Mouse (Mus musculus) adrenal gland, postnatal 25 days (tissue): ENCODE data around the gene Sdcbp2. TPM values are rescaled to one million over a fixed set of nuclear protein-coding genes. Genes with fewer than 3 reads are reported as not detected.
A peak's percentile ranks its signal among the peaks of the same experiment; 100 is the strongest.
"Not testable (repeated sequence)": the region's sequence is repeated elsewhere in the genome, so short reads cannot be mapped to it uniquely, and the experiment has no call there.

Source experiments
- DNase-seq: peaks from one replicate; pipeline ENCODE4 v3.0.0; 2021; ENCODE audit warnings: mixed read lengths
- total RNA-seq: library from RNA; stranded (reverse); gene quantifications from 2 replicates; pipeline ENCODE4 v1.2.3, GENCODE M21; 2021

Sdcbp2 gene
- total RNA-seq, 1 experiment from 2014 or later, result 1.1 TPM

DNA sequence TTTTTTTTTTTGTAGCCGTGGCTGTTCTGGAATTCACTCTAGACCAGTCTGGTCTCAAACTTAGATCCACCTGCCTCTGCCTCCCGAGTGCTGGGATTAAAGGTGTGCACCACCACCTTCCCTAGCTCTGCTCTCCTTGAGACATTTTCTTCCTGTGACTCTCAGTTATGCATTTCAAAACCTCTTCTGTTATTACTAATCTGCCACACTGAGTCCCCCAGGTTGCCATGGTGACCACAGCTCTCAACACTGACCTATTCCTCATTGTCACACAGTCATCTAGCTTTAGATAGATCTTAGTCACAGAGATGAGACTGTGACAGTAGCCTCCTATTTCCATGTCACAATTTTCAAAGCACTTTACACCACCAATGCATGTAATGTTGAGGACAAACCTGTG, 3.0 kb upstream of the Sdcbp2 start:
- peak; percentile 61 for DNase-seq

DNA sequence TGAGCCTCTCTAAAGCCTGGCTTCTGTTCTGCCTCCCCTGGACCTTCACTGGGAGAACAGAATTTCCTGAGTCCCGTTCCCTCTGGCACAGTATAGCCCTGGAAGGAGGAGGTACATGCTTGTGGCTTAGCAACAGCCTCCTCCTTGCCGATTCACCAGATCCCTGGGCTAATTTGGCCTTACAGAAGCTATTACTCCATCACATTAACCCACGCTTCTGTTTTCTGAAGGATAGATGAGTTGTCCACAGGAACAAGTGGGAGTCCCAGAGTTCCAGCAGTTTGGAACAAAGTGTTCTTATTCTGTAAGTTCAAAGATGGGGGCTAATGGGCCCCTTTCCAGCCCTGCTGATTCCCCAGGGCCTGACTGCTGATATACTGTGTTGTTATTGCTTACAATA, 1.2 kb downstream of the Sdcbp2 start:
- DNase-seq, result no peak

DNA sequence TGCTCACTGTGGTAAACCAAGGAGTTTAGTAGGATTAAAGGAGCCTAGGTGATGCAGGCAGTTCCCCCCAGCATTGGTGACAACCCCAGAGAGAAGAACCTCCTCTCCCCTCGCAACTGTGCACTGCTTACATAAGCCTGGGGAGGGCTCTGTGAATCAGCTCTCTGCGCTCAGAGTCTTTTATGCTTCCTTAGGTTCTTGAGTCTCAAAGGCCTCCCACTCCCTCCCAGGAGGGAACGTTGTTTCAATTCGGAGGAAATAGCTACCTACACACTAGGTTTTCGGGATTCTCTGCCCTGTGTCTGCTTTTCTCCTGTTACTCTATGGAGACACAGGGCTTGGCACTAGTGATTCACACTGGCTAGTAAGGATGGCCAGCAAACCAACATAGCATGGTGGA, 2.2 kb downstream of the Sdcbp2 start:
- no peak for DNase-seq

DNA sequence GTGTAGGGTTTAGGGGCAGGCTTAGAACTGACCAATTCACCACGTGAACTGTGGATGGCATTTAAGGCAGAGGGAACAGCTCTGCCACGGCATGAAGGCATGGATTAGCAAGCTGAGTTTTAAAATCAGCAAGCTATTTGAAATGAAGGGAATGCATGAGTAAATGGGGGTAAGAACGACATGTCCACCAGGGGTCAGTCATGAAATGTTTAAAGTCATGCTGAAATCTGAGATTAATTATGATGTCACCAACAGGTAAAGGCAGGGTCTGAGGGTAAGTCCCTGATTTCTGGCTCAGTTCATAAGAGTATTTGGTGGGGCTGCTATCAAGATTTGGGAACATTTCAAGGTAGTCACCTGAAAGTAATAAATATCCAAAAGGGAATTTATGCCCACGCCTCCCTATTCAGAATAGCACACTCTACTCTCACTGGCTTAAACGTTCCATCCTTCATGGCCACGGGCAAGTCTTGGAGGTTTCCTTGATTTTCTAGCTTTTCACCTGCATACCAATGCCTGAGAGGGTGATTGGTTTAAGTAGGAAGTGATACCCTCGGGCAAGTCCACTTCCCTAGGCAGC, 2.8 kb downstream of the Sdcbp2 start:
- DNase-seq, result no peak

DNA sequence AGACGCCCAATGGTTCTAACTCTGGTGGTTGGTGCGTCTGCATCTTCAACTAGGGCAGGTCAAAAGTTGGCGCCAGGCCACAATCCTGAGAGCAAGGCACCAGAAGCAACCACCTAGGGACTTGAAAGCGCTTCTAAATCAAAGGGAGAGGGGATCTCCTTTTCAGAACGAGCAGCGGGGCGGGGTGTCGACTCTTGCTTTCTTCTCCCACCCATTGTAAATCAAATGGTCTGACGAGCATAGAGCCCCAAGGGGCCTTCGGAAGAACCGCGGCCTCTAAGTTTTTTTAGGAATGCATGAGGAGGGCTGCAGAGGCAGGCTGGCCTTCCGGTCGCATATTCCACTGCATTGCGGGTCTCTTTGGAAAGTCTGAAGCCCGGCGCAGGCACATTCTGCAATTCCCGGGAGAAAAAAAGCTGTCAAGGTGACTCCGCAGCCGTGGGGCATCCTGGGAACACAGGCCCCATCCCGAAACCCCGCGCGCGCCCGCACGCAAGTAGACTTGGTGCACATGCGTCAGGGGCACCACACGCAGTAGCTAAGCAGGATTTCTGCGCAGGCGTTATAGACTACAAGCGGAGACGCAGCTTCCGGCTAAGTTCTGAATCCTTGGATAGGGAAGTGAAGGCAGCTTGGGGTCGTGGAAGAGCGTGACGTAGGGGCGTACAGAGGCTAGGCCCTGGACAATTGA, 3.4 kb downstream of the Sdcbp2 start:
- peak; percentile 88 for DNase-seq

DNA sequence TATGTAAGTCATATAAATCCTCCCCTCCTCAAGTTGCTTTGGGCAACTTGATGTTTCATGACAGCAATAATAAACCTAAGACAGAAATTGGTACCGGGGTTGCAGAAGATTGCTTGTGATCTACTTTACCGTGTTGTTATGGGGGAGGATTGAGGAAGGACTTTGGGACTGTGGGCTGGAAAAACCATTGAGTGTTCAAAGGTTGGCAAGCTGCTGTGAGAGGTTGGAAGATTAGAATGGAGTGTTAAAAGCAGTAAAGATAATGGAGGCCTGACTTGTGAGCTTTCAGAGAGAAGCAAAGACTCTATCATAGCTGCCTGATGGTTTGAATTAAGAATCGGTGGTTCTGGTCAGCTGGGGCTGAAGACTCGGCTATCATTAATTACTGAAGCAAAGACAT, 6.8 kb downstream of the Sdcbp2 start:
- no peak for DNase-seq

DNA sequence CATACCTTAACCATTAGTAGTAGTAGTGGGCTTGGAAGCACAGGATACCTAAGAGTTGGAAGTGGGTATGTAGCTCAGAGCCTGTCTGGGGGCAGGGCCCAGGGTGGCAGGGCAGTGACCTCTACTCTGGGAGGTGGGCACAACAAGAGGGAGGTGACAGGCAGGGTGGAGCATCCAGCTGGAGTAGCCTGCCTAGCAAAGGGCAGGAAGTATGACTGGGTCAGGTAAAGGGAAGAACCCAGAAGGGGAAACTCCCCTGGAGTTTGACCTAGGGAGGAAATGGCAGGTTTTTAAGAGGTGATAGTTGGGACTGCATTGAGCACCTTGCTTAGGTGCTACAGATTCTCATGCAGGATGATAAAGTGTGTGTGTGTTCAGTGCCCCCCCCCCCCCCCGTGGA, 8.5 kb downstream of the Sdcbp2 start:
- DNase-seq, result no peak

DNA sequence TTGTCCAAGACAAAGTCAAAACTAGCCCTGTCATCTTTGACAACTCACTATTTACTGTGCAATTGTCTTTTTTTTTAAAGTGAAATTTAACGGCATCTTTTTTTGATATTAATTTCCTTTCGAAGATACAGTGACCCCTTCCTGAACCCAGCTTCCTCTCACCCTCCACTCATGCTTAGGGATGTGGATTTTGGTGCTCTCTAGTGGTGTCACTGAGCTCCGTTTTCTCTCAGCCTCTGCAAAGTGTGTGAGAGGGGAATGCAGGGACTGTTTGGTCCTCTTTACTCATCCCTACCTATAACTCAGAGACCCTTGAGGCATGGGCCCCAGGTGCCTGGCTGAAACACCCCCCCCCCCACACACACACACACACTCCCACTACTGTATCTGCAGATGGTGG, 13.5 kb downstream of the Sdcbp2 start:
- no peak for DNase-seq

DNA sequence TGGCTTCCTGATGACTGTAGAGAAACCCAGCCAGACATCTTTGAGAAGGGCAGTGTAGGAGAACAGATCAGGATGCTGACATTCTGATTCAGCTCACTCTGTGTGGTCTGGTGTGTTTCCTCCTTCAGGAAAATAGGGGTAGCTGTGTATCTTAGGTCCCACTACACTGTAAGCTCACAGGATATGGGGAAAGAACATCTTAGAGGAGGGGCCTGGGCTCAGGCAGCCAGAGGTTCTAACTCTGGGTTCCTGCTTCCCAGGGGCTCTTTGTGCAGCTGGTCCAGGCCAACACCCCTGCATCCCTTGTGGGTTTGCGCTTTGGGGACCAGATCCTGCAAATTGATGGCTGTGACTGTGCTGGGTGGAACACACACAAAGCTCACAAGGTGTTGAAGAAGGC, 14.4 kb downstream of the Sdcbp2 start:
- DNase-seq, result no peak

DNA sequence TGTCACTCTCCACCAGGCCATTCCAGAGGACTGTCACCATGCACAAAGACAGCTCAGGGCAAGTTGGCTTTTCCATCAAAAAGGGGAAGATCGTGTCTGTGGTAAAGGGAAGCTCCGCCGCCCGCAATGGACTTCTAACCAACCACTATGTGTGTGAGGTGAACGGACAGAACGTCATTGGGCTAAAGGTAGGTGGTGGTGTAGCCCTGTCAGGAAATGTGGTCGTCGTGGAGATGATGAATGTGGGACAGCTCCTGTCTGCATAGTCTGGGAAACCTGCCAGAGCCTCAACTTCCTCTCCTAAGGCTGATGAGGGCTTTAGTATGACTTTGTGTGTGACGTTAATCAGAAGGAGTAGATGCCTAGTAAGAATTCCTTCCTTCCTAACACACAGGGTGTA, 14.9 kb downstream of the Sdcbp2 start:
- DNase-seq, result no peak

DNA sequence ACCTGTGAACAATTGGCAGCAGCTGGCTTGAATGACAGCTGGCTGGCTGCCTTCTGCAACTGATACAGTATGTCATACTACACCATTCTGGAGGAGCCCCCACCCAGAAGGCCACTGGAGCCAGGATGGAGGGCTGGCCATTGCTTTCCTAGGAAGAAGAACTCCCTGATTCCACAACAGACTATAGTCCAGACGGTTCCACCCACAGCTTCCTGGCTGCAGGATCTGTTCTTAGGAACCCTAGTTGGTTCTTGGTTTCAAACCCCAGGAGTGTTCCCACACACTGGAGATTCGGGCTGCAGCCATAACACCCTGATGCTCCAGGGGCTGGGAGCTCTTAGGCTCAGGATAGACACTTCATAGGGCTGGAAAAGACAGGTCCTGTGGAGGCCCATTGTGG, 25.6 kb downstream of the Sdcbp2 start:
- no peak for DNase-seq

DNA sequence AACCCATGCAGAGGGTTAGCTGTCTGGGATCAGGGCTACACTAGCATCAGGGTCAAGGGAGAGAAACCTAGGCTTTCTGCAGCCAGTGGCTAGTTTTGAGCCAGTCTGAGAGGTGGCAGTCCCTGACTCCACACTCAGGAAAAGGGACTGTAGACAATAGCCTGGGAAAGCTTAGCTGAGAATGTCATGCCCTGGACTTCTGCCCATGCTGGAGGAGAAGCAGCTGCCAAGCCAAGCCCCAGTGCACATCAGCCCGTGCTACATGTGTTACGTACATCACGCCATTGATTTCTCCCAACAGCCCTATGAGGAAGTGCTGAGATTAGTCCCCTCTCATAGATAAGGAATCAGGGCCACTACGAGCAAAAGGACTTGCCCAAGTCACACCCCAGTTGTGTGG, 29.7 kb downstream of the Sdcbp2 start:
- DNase-seq, result no peak

DNA sequence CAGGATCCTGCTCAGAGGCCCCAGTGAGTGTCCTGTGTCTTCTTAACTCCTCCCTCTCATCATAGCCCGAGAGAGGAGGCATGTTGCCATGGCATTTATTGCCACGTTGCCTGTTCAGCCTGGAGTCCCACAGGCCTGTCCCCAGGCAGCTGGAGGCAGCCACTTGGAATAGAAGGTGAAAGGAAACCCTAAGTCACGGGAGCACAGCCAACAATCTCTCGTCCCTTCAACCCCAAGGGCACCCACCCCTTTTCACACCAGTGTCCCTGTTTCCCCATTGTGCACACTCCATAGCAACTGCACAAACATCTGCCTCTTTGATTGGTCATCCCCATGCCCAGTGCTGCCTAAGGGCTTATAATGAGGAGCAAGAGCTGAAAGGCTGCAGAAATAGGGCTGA, 31.2 kb downstream of the Sdcbp2 start:
- DNase-seq, result no peak

DNA sequence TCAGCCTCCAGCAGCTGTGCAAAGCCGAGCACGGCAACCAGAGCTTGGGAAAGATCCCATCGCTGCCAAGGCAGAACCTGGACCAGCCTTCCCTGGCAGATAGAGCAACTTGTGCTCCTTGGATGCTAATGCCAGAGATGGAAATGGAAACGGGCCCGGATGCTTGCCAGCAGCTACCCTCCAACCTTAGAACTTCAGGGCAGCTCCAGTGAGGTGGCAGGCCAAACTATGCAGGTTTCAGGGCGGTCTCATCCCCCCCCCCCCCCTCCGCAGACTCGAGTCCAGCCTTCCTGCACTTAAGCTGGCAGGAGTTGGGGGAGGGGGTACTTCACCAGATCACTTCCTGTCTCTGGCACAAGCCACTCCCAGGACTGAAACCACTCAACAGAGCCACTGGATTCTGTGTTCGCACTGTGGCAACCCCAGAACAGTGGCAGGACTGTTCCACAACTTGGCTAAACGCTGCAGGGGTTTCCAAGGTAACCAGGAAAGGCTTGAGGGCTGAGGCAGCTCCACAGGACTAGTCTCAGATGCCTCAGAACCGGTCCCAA, 33.1 kb downstream of the Sdcbp2 start:
- DNase-seq, result no peak

DNA sequence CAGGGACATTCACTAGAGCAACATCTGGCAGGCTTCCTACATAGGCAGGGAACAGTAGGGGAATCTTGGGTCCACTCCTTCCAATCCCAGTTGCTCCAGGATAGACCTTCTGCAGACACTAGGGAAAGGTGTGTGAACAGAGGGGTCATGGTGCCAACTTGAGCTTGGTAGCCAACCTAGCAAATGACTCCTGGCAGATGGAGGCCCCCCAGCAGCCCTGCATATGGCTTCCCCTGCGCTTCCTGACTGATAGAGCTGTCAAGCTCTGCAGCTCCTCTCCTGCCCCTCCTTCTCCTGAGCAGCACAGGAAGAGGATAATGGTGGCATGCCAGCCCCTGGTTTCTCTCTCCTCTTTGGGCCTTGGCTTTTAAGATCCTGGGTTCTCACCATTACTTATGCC, 36.0 kb downstream of the Sdcbp2 start:
- no peak for DNase-seq

DNA sequence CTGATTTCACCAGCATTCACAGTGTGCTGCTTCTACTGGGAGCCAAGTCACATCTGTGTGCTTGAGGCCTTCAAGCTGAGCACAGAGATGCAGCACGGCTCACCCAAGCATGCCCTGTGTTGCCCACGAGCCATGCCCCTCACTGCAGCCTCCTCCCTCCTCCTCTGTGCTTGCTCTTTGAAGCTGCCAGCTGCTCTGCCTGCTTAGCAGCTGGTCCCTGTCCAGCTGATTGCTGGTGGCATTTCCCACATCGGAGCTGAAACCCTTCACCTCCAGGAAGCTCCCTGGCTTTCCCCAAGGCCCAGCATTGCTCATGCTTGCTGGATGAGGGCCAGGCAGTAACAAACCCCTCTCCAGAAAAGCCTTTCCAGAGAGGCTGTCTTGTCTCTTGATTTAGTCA, 37.6 kb downstream of the Sdcbp2 start:
- DNase-seq, result peak; percentile 52

DNA sequence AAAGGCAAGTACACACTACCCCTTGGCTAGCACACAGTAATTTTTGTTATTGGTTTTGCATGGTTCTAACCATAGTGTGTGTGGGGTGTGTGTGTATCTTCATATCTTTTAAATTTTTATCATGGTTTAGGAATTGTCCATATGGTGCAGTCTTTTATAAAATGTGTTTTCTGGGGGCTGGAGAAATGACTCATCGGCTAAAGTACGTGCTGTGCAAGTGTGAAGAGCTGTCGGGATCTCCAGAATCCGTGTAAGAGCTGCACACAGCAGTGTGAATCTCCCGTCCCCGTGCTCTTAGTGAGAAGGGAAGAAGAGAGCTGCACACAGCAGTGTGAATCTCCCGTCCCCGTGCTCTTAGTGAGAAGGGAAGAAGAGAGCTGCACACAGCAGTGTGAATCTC, 43.4 kb downstream of the Sdcbp2 start:
- not testable (repeated sequence) for DNase-seq

DNA sequence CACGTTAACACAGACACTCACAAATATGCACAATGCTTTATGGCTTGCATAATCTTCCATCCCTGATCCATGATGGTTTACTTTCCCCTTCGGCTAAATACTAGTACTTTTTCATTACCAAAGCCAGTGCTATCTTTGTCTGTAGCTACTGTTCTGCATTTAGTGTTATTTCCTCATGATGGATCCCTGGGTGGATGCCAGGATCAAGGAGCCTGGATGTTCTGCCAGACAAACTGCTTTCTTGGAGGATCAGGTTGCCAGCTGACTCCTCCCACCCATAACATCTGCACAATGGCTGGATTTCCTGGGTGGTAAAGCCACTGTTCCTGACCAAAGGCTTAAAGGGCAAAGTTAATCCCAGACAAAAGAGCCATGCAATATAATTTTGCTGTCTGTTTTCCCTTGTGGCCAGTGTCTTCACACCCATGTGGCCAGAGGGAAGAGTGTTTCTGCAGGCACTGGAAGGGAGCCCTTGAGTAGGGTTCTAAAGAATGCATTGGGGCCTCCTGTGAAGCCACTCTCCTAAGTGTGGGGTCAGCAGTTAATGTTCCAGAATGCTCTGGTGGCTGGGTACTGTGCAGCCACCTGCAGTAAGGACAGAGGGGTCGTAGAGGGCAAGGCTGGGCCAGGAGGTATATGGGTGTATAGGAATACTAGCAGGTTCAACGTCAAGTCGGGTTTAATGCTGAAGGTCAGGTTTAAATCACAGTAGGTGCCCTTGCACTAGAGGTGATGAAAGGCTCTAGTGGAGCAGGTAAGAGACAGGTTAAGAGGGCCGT, 44.3 kb downstream of the Sdcbp2 start:
- DNase-seq, result no peak

DNA sequence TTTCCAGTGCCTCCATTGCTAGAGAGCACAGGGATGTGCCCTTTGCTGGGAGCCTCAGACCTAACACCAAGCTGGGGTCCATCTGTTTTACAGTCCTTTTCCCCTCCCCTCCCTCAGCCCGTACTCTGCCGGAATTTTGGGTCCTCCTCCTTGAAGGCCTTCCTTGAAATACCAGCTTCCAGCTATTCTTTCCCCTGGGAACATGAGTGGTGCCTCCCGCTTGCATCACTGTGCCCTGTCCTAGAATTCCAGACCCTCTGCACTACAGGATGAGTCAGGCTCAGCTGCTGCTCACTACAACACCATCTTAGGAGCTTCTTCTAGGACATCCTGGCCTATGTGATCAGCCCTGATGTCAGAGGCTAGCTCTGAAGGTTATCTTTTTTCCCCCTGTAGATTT, 51.4 kb downstream of the Sdcbp2 start:
- no peak for DNase-seq

DNA sequence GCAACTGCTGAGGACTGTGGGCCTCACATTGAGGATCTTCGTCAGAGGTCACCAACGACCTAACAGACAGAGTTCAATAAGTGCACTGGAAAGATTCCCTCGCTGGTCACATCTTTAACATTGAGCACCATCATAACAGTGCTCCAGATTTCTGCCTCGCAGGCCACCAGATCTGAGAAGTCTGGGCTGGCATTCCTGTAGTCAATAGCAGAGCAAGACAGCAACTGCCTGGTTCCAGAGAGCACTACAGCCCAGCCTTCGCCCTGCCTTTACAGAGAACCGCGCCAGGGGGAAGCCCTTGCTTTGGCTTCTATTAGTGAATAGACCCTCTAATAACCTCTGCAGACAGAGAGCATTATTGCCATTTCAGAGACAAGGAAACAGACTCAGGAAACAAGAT, 53.9 kb downstream of the Sdcbp2 start:
- DNase-seq, result no peak

DNA sequence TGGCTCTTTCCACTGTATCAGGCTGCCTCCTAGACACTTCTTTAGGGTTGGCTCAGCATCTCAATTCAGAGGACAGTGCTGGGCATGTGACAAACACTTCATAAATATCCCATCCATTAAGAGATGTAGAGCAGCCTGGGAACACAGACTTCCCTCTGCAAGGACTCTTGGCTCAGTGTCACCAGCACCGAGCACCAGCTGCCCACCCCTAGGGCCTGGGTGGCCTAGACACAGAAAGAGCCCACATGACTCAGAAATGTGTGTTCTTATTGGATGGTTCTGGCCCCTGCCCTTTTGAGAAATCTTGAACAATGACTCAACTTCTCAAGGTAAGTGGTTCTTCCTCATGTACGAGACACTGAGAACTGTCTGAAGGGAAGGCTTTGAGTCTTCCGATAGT, 55.6 kb downstream of the Sdcbp2 start:
- no peak for DNase-seq

DNA sequence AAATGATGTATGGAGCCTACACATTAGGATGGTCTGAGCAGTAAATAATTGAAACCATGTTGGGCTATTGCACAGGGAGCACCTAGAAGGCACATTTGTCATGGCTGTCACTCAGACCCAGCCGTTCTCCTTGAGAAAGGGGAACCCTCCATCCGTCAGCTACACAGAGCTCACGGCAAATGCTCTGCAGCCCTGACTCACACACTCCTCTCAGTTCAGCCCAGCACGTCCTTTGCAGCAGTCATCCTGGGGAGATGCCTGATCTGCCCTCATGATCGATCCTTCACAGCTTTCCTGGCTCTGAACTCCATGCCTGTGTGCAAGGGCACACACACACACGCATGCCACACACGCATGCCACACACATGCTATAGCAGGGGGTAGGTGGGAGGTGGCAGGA, 56.9 kb downstream of the Sdcbp2 start:
- no peak for DNase-seq

DNA sequence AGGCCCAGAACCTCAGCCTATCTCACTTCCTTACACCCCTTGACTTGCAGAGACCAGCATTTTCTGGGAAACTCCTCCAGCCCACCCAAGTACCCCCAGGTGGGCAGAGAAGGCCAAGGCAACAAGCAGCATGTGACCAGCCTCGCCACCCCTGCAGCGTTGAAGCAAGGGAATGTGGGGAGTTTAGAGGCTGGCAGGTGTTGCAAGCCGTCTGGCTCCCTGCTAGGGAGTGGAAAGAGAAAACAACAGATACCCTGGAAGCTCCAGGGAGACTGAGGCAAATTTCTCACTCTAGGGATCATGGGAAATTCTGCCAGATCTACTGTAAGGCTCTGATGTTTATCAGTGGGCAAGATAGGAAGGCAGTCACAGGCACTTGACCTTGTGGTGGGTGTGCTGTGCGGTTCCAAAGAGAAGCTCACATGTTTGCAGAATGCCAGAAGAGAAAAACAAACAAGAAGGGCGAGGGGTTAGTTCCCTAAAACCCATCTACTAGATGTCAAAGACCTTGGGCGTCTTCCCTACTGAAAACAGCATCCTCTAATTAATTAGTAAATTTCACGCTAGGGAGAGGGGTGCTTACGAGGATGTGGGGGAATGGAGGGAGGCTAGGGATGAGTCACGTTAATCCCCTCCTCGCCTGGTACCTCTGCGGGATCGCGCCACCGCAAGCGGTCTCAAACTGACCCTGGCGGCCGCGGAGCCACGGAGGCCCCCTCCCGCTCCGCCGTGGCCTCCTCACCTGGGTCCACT, 59.2 kb downstream of the Sdcbp2 start:
- DNase-seq, result no peak
